Mouse (Mus musculus) thymus, postnatal 0 days (tissue): ENCODE results near the gene Twist2. TPM values are rescaled to one million over a fixed set of nuclear protein-coding genes. Genes with fewer than 3 reads are reported as not detected.

Source experiments
- DNase-seq: peaks from one replicate; pipeline ENCODE4 v3.0.0-alpha.2; 2015; ENCODE audit warnings: low spot score
- polyA plus RNA-seq: library from polyadenylated mRNA; unstranded; fragments of >200 nt; fragmentation: Nextera tagmentation; extraction: Ambion mirVana; gene quantifications from 2 replicates; pipeline ENCODE4 v1.2.1, GENCODE M21; 2015

Twist2 gene
- polyA plus RNA-seq, 1 experiment from 2014 or later: 0.72 TPM

- no peak for DNase-seq
These were observed 72.5 kb downstream of the Twist2 start for GRCm38 (mm10) chr1:91873572-91874285.

- peak; percentile 6 for DNase-seq
These were observed 73.4 kb downstream of the Twist2 start for GRCm38 (mm10) chr1:91874633-91875032.

- no peak for DNase-seq
These were observed 73.9 kb downstream of the Twist2 start for GRCm38 (mm10) chr1:91875042-91875720.

- no peak for DNase-seq
These were observed 77.4 kb downstream of the Twist2 start for GRCm38 (mm10) chr1:91878696-91879095.

GRCm38 (mm10) chr1:91880156-91880555 lies 78.9 kb downstream of the Twist2 start:
- DNase-seq: no peak

GRCm38 (mm10) chr1:91880899-91881298 lies 79.6 kb downstream of the Twist2 start:
- no peak for DNase-seq

- no peak for DNase-seq
These were observed 81.9 kb downstream of the Twist2 start for GRCm38 (mm10) chr1:91883115-91883514.

- DNase-seq: no peak
These were observed 92.3 kb downstream of the Twist2 start for GRCm38 (mm10) chr1:91893598-91893997.

GRCm38 (mm10) chr1:91894286-91894685 lies 93.0 kb downstream of the Twist2 start:
- no peak for DNase-seq

- peak; percentile 14 for DNase-seq
These were observed 95.8 kb downstream of the Twist2 start for GRCm38 (mm10) chr1:91897078-91897477.
